Mouse (Mus musculus): ENCODE data around the gene Sgca.
A peak's percentile ranks its signal among the peaks of the same experiment; 100 is the strongest.
"Not testable (repeated sequence)": the region's sequence is repeated elsewhere in the genome, so short reads cannot be mapped to it uniquely, and the experiment has no call there.

Sgca gene

GRCm38 (mm10) chr11:94976199-94976598 lies at the start of gene Sgca:
TSS of gene Sgca (minus strand) at chr11:94976327.
- no peak for DNase-seq (ENCODE audit: low spot score)

- DNase-seq (ENCODE audit: low spot score): no peak
Observed at GRCm38 (mm10) chr11:95025227-95026012, 49.3 kb upstream of the Sgca start.

GRCm38 (mm10) chr11:95024439-95025184 lies 48.5 kb upstream of the Sgca start:
- peak; percentile 83 for DNase-seq (ENCODE audit: low spot score)

- no peak for DNase-seq (ENCODE audit: low spot score)
Observed at GRCm38 (mm10) chr11:95023481-95023880, 47.4 kb upstream of the Sgca start.

GRCm38 (mm10) chr11:95022237-95022992 lies 46.3 kb upstream of the Sgca start:
- DNase-seq (ENCODE audit: low spot score): peak; percentile 35

GRCm38 (mm10) chr11:95015484-95015883 lies 39.4 kb upstream of the Sgca start:
- no peak for DNase-seq (ENCODE audit: low spot score)

GRCm38 (mm10) chr11:95012487-95012886 lies 36.4 kb upstream of the Sgca start:
- no peak for DNase-seq (ENCODE audit: low spot score)

GRCm38 (mm10) chr11:95012075-95012474 lies 35.9 kb upstream of the Sgca start:
- no peak for DNase-seq (ENCODE audit: low spot score)

GRCm38 (mm10) chr11:95011416-95011815 lies 35.3 kb upstream of the Sgca start:
- no peak for DNase-seq (ENCODE audit: low spot score)

GRCm38 (mm10) chr11:95010841-95011403 lies 34.8 kb upstream of the Sgca start:
- not testable (repeated sequence) for DNase-seq (ENCODE audit: low spot score)

GRCm38 (mm10) chr11:95010141-95010739 lies 34.1 kb upstream of the Sgca start:
- peak; percentile 53 for DNase-seq (ENCODE audit: low spot score)

- peak; percentile 83 for DNase-seq (ENCODE audit: low spot score)
Observed at GRCm38 (mm10) chr11:95009629-95010014, 33.5 kb upstream of the Sgca start, which contains the start of gene Samd14. TSS of gene Samd14 (plus strand) at chr11:95009879.

- peak; percentile 49 for DNase-seq (ENCODE audit: low spot score)
Observed at GRCm38 (mm10) chr11:95008661-95009628, 32.8 kb upstream of the Sgca start.

GRCm38 (mm10) chr11:95007418-95007817 lies 31.3 kb upstream of the Sgca start:
- no peak for DNase-seq (ENCODE audit: low spot score)

GRCm38 (mm10) chr11:95006525-95007219 lies 30.5 kb upstream of the Sgca start:
- DNase-seq (ENCODE audit: low spot score): peak; percentile 87

GRCm38 (mm10) chr11:95006038-95006437 lies 29.9 kb upstream of the Sgca start:
- no peak for DNase-seq (ENCODE audit: low spot score)

GRCm38 (mm10) chr11:95004937-95005198 lies 28.7 kb upstream of the Sgca start:
- no peak for DNase-seq (ENCODE audit: low spot score)

- DNase-seq (ENCODE audit: low spot score): no peak
Observed at GRCm38 (mm10) chr11:95004136-95004936, 28.2 kb upstream of the Sgca start.

- no peak for DNase-seq (ENCODE audit: low spot score)
Observed at GRCm38 (mm10) chr11:95002705-95003104, 26.6 kb upstream of the Sgca start.

Data from retina, embryonic 14.5 days (tissue).